Mouse (Mus musculus): ENCODE measurements at regions not wholly inside any gene's neighbourhood (a gene's known extent, or its start where the extent isn't known, plus 50 kb on each side); places are given as distances from the start of the nearest gene placed in this dataset.
"Not testable (repeated sequence)": the region's sequence is repeated elsewhere in the genome, so short reads cannot be mapped to it uniquely, and the experiment has no call there.

- not testable (repeated sequence) for DNase-seq
Measured at GRCm38 (mm10) chr12:18998160-18998559, 483.9 kb downstream of the 5730507C01Rik start.

GRCm38 (mm10) chr12:19000597-19000996, 486.3 kb downstream of the 5730507C01Rik start:
- peak; percentile 2 to 7 for DNase-seq
